Mouse (Mus musculus) hindbrain, postnatal 0 days (tissue): ENCODE data around the gene Pgm5. TPM values are rescaled to one million over a fixed set of nuclear protein-coding genes. Genes with fewer than 3 reads are reported as not detected.

Experiments
- ATAC-seq: fragments of 200-750 bp; cut with Nextera tagmentation; 2 replicates; pipeline ENCODE4 v1.8.0; 2017; ENCODE audit warnings: mild to moderate bottlenecking, moderate TSS enrichment, moderate library complexity
- DNase-seq: peaks from one replicate; pipeline ENCODE4 v3.0.0-alpha.2; 2015; ENCODE audit warnings: low spot score
- H3K27ac ChIP-seq: fragments of 300-500 bp; sonication (generic); 2 replicates; pipeline ENCODE4 v1.5.1; 2014; ENCODE audit warnings: mild to moderate bottlenecking
- H3K27me3 ChIP-seq: fragments of 300-500 bp; sonication (generic); 2 replicates; pipeline ENCODE4 v1.6.1; 2014; ENCODE audit warnings: low read length, mixed read lengths; ENCODE audit not compliant: insufficient read depth
- H3K36me3 ChIP-seq: fragments of 300-500 bp; sonication (generic); 2 replicates; pipeline ENCODE4 v1.6.1; 2014; ENCODE audit warnings: low read length, mixed read lengths; ENCODE audit not compliant: insufficient read depth
- H3K4me1 ChIP-seq: fragments of 300-500 bp; sonication (generic); 2 replicates; pipeline ENCODE4 v1.6.1; 2014; ENCODE audit warnings: antibody characterized with exemption, low read length, mixed read lengths; ENCODE audit not compliant: insufficient read depth
- H3K4me2 ChIP-seq: fragments of 300-500 bp; sonication (generic); 2 replicates; pipeline ENCODE4 v1.6.1; 2014; ENCODE audit warnings: low read depth, mild to moderate bottlenecking, low read length, moderate library complexity, mixed read lengths
- H3K4me3 ChIP-seq: fragments of 300-500 bp; sonication (generic); 2 replicates; pipeline ENCODE4 v1.5.1; 2014; ENCODE audit warnings: low read length
- H3K9ac ChIP-seq: fragments of 300-500 bp; sonication (generic); replicated peaks from 2 replicates; pipeline ENCODE4 v1.6.1; 2014; ENCODE audit warnings: mild to moderate bottlenecking, low read length, moderate library complexity, mixed read lengths
- H3K9me3 ChIP-seq: fragments of 300-500 bp; sonication (generic); 2 replicates; pipeline ENCODE4 v1.6.1; 2016; ENCODE audit warnings: low read length, mixed read lengths
- CTCF ChIP-seq: IDR thresholded peaks from 2 replicates; pipeline ENCODE4 v1.5.1; 2016; ENCODE audit warnings: antibody characterized with exemption, control low read depth, low read depth
- WGBS: fragments of 180-500 bp; shearing (Covaris S2); extraction: QIAGEN DNeasy Blood & Tissue Kit; methylation state at CpG from one replicate; pipeline ENCODE4 v1.1.7; 2014; 5-methylcytosine and 5-hydroxymethylcytosine counted together
- polyA plus RNA-seq: library from polyadenylated mRNA; unstranded; fragments of >200 nt; fragmentation: Nextera tagmentation; extraction: Ambion mirVana; gene quantifications from 2 replicates; pipeline ENCODE4 v1.2.1, GENCODE M21; 2015
- total RNA-seq: library from RNA; depleted of rRNA; stranded (reverse); fragments of >200 nt; gene quantifications from 2 replicates; pipeline ENCODE4 v1.2.3, GENCODE M21; 2014

The Pgm5 gene
- total and polyA plus RNA-seq, 2 experiments from 2014 or later: 2.1 to 33.3 TPM

DNA sequence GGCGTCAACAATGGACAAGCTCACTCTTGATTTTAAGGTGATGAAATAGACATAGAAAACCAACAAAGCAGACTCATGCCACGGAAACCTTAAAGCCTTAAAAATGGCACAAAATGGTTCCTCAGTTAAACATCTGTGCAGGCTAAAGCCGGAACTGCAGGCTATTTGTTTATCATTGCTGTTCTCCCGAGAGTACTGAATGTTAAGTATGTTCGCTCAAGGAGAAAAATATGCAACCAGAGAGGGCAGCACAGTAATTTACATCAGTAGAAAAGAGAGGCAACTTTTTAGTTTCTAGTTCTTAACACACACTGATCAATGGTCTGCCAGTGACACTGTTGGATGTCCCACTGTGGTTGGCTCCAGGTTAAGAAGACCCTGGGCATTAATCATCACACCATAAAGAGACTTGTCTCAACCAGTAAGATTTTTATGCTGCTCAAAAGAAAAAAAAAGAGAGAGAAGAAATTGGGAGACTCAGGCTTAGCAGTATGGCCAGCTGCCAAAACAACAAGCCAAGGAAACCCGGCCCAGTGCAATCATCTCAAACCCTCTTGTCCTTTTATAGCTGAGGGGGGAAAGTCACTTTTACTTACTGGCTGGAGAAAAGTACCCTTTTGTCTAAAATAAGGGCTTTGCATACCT is 126.0 kb downstream of the Pgm5 start:
- DNase-seq (peak; percentile 49), ATAC-seq (no peak)
- Histone ChIP-seq H3K27me3 (no peaks in the 10 kb centered on the region), H3K4me2 (no peak overlapping the region), H3K9ac (no peak overlapping the region), H3K9me3 (no peaks in the 10 kb centered on the region), H3K4me1 (no peaks in the 10 kb centered on the region), H3K27ac (no peak overlapping the region; the same call in 1 of the 2 replicates), H3K4me3 (no peak overlapping the region), H3K36me3 (no peaks in the 10 kb centered on the region)
- TF ChIP-seq CTCF: no peak
- 35% methylated on average over 6 of the region's 6 CpGs for WGBS

DNA sequence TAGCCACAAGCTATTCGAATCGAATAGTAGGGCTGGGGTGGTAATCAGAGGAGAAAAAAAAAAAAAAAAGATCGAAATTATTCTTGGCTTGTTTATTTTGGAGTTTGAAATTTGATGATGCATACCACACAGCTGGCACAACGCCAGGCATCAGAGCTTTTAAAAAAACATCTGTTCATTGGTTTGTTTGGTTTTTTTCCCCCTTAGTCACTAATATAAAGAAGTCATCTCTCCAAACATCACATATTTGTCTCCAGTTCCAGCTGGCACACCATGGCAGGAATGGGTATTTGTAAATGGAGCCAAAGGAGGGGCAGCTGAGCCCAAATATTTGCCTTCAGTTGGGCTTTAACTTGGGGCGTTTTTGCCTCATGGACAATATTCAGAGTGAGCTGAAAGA is 131.0 kb downstream of the Pgm5 start:
- no peak overlapping the region for H3K9ac ChIP-seq
- 53% methylated on average over 5 of the region's 5 CpGs for WGBS
- H3K27ac ChIP-seq: no peak overlapping the region
- no peak overlapping the region for H3K4me2 ChIP-seq
- TF ChIP-seq CTCF: no peak
- H3K27me3 ChIP-seq: no peaks in the 10 kb centered on the region
- H3K4me3 ChIP-seq: no peak overlapping the region
- ATAC-seq: no peak
- peak; percentile 35 for DNase-seq
- no peaks in the 10 kb centered on the region for H3K4me1 ChIP-seq
- no peaks in the 10 kb centered on the region for H3K9me3 ChIP-seq
- no peaks in the 10 kb centered on the region for H3K36me3 ChIP-seq

DNA sequence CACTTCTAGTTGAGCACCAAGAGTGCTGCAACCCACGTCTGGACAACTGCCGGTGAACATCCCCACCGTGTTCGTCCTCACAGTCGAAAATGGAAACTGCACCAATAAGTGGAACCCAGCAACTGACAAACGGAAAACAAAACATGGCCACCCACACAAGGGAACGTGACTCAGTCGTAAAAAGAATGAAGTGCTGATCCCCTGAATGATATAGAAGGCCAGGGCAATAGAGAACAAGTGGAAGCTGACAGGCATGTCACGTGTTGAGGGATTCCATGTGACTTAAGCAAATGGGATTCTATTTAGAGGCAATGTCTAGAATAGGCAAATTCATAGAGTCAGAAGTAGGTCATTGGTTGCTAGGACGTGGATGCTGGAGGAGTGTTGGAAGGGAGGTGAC is 137.3 kb downstream of the Pgm5 start:
- Histone ChIP-seq H3K27me3 (no peaks in the 10 kb centered on the region), H3K9ac (no peak overlapping the region), H3K4me1 (no peaks in the 10 kb centered on the region), H3K9me3 (no peaks in the 10 kb centered on the region), H3K36me3 (no peaks in the 10 kb centered on the region), H3K4me2 (no peak overlapping the region), H3K27ac (no peak overlapping the region), H3K4me3 (no peak overlapping the region)
- ATAC-seq: no peak
- DNase-seq: no peak
- 77% methylated on average over 10 of the region's 10 CpGs for WGBS
- TF ChIP-seq CTCF: no peak

DNA sequence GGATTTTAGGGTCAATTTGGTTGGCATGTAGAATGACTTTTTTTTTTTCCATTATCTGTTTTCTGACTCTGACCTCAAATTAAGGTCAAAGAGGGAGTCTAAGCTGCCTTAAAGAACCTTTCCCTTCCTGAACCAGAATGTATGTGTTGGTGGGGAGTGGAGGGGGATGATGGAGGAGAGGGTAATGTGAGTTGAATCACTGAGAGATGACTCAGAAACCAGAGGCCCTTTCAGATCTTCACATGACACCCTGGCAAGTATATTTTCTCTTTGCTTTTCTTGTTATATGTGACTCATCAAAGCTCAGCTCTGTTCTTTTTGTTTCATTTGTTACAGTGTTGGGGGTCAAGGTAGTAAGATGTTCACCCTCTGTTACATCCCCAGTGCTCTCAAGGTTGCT is 141.2 kb downstream of the Pgm5 start:
- TF ChIP-seq CTCF: no peak
- no peak overlapping the region for H3K27ac ChIP-seq
- H3K4me3 ChIP-seq: no peak overlapping the region
- no peaks in the 10 kb centered on the region for H3K27me3 ChIP-seq
- no peak overlapping the region for H3K4me2 ChIP-seq
- ATAC-seq (no peak), DNase-seq (no peak)
- no peaks in the 10 kb centered on the region for H3K9me3 ChIP-seq
- H3K9ac ChIP-seq: no peak overlapping the region
- no peaks in the 10 kb centered on the region for H3K4me1 ChIP-seq
- no peaks in the 10 kb centered on the region for H3K36me3 ChIP-seq

DNA sequence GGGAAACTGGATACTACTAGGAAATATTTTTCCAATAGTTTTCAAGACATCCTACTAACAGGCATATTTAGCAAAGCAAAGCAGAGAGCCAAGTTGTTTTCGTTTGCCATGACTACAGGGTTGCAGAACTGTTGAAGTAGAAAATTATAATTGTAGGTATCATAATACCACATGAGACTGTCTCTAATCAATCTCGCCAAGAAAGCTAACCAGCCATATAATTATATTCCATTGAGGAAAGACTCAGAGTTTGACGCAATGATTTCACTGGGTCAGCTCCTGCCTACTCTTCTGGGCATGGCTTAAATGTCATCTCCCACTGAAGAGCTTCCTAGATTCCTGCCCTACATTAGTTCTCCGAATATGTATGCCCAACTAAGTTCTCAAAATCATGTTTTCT is 142.2 kb downstream of the Pgm5 start:
- Histone ChIP-seq H3K36me3 (no peaks in the 10 kb centered on the region), H3K27me3 (no peaks in the 10 kb centered on the region), H3K4me3 (no peak overlapping the region), H3K4me2 (no peak overlapping the region), H3K9ac (no peak overlapping the region), H3K4me1 (no peaks in the 10 kb centered on the region), H3K9me3 (no peaks in the 10 kb centered on the region), H3K27ac (no peak overlapping the region)
- DNase-seq: no peak
- no peak for TF ChIP-seq CTCF
- no peak for ATAC-seq
- WGBS: 53% methylated on average over 4 of the region's 4 CpGs

DNA sequence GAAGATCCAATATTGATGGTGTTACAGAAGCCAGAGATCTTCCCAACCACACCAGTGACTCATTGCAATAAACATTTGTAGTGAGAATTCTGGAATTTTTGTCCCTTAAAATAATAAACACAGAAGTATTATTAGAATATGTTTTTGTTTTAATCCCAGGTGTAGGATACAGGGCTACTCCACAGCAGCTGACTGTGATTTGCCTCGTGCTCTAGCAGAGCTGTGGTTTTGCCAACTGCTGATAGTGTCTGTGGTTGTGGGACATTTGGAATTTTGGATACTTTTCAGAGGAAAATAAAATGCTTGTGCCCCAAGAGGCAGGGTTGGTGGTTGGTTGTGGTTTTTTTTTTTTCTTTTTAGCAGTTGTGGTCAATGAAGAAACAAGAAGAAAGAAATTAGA is 143.6 kb downstream of the Pgm5 start:
- Histone ChIP-seq H3K36me3 (no peaks in the 10 kb centered on the region), H3K4me3 (no peak overlapping the region), H3K27ac (no peak overlapping the region), H3K27me3 (no peaks in the 10 kb centered on the region), H3K9me3 (no peaks in the 10 kb centered on the region), H3K4me1 (no peaks in the 10 kb centered on the region), H3K4me2 (no peak overlapping the region), H3K9ac (no peak overlapping the region)
- 71% methylated on average over 1 of the region's 1 CpGs for WGBS
- no peak for TF ChIP-seq CTCF
- ATAC-seq: no peak
- DNase-seq: no peak

DNA sequence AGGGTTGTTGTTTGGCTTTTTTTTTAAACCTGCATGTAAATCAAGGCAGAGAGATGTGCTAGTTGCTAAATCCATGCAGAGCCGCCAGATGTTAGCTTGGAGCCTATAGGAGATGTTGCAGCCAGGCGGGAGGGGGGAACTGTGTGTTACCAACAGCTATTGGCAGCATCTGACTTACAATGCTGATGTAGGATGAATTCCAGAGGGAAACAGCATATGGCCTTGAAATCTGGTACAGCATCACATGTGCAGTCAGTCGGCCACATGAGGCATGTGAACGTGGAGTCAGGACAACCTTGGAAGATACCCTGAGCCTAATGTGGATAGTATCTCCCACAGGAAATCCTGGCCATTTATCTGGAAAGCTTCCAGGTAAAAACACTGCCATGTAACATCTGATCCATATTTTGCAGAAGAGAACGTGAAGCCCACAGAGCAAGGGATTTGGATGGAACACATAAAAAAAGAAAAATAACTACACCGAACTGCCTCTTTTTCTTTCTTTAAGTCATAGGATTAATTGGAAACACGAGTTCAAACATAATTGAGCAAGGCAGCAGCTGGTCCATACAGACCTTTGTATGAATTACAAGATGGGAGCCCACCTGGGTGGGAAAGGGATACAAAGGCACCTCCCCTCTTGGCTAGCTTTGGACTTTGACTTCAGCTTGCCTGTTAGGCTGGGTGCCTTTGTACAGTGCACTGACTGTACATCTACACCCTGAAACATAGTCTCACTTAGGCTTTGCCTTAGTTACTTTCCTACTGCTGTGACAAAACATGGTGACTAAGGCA is 145.2 kb downstream of the Pgm5 start:
- H3K27ac ChIP-seq: no peak overlapping the region
- ATAC-seq (no peak), DNase-seq (peak; percentile 51)
- WGBS: 63% methylated on average over 7 of the region's 7 CpGs
- no peaks in the 10 kb centered on the region for H3K4me1 ChIP-seq
- no peak overlapping the region for H3K9ac ChIP-seq
- no peaks in the 10 kb centered on the region for H3K36me3 ChIP-seq
- no peak overlapping the region for H3K4me2 ChIP-seq
- H3K9me3 ChIP-seq: no peaks in the 10 kb centered on the region
- H3K4me3 ChIP-seq: no peak overlapping the region
- H3K27me3 ChIP-seq: no peaks in the 10 kb centered on the region
- TF ChIP-seq CTCF: no peak
